Mouse (Mus musculus): ENCODE data around the gene Dpp6. TPM values are rescaled to one million over a fixed set of nuclear protein-coding genes. Genes with fewer than 3 reads are reported as not detected.

The Dpp6 gene
- total and polyA plus RNA-seq, 3 experiments, result not detected

GRCm38 (mm10) chr5:27048167-27048566 lies 231.2 kb downstream of the Dpp6 start (continued):
- TF ChIP-seq EP300 (IDR thresholded peaks at IDR 0.05; ENCODE audit: low read depth in 1 of 2, low read length in 2 of 2) (no peak), TAL1 (IDR thresholded peaks at IDR 0.05; ENCODE audit: low read length) (no peak)

GRCm38 (mm10) chr5:27048926-27049325 lies 231.9 kb downstream of the Dpp6 start:
- Histone ChIP-seq H3K9me3 (replicated peaks; ENCODE audit: insufficient read depth, low read length) (no peaks in the 10 kb centered on the region), H3K4me3 (ENCODE audit: control insufficient read depth in 1 of 2, insufficient read depth in 1 of 2, low read depth in 2 of 2, low read length in 2 of 2) (no peak overlapping the region), H3K36me3 (ENCODE audit: control insufficient read depth in 1 of 2, insufficient read depth in 2 of 2, low read length in 2 of 2) (no peaks in the 10 kb centered on the region), H3K4me1 (ENCODE audit: control insufficient read depth in 1 of 2, insufficient read depth in 2 of 2, low read length in 2 of 2) (no peaks in the 10 kb centered on the region), H3K27me3 (ENCODE audit: control insufficient read depth in 1 of 2, insufficient read depth in 2 of 2, low read length in 2 of 2) (no peaks in the 10 kb centered on the region), H3K9ac (ENCODE audit: control insufficient read depth, low read depth, low read length, poor library complexity, severe bottlenecking) (no peak overlapping the region), H3K27ac (ENCODE audit: control insufficient read depth, low read depth, low read length) (no peak overlapping the region), H3K79me2 (ENCODE audit: control insufficient read depth, insufficient read depth, low read length, poor library complexity) (no peaks in the 10 kb centered on the region)
- no peak for TF ChIP-seq SMC3 (IDR thresholded peaks at IDR 0.05; ENCODE audit: low read depth, low read length)
- no peak for TF ChIP-seq USF2 (IDR thresholded peaks at IDR 0.05; ENCODE audit: borderline replicate concordance in 1 of 2, insufficient read depth in 1 of 2, low read depth in 1 of 2, low read length in 2 of 2)
- no peak for TF ChIP-seq JUND (IDR thresholded peaks at IDR 0.05; ENCODE audit: low read depth, low read length)
- no peak for DNase-seq (ENCODE audit: low read depth, low spot score)

DNA sequence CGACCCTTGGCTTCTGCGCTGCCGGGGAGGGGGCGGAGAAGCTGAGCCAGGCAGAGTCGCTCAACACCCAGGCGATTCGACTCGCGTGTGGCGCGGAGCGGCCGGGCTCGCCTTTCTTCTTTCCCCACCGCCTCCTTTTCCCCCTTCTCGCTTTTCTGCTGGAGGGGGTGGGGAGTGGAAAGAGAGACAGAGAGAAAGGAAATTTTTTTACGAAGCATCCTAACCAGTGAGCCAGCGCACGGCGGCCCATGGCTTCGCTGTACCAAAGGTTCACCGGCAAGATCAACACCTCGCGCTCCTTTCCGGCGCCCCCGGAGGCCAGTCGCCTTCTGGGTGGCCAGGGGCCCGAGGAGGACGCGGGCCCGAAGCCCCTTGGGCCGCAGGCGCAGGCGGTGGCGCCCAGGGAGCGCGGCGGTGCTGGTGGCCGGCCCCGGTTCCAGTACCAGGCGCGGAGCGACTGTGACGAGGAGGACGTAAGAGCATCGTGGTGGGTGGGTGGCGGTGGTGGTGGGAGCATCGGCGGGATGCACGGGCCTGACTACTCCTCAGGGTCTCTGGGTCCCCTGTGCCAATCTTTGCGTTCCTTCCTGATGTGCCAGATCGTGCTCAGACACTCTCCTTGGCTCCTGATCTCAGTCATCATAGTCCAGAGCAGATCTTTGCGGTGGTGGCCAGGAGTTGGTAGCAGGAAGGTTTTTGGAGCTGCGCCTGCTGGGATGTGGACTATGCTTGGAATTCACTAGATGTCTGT lies 232.5 kb downstream of the Dpp6 start:
- Histone ChIP-seq H3K36me3 (ENCODE audit: control insufficient read depth in 1 of 2, insufficient read depth in 2 of 2, low read length in 2 of 2) (no peaks in the 10 kb centered on the region), H3K79me2 (ENCODE audit: control insufficient read depth, insufficient read depth, low read length, poor library complexity) (no peaks in the 10 kb centered on the region), H3K27me3 (ENCODE audit: control insufficient read depth in 1 of 2, insufficient read depth in 2 of 2, low read length in 2 of 2) (no peaks in the 10 kb centered on the region), H3K27ac (ENCODE audit: control insufficient read depth, low read depth, low read length) (no peak overlapping the region), H3K9me3 (replicated peaks; ENCODE audit: insufficient read depth, low read length) (no peaks in the 10 kb centered on the region), H3K4me1 (ENCODE audit: control insufficient read depth in 1 of 2, insufficient read depth in 2 of 2, low read length in 2 of 2) (no peaks in the 10 kb centered on the region), H3K9ac (ENCODE audit: control insufficient read depth, low read depth, low read length, poor library complexity, severe bottlenecking) (no peak overlapping the region), H3K4me3 (ENCODE audit: control insufficient read depth in 1 of 2, insufficient read depth in 1 of 2, low read depth in 2 of 2, low read length in 2 of 2) (no peak overlapping the region)
- TF ChIP-seq MAFK (IDR thresholded peaks at IDR 0.05; ENCODE audit: borderline replicate concordance, low read depth, low read length) (no peak), ZC3H11A (IDR thresholded peaks at IDR 0.05; ENCODE audit: low read depth, low read length) (no peak), USF2 (IDR thresholded peaks at IDR 0.05; ENCODE audit: borderline replicate concordance in 1 of 2, insufficient read depth in 1 of 2, low read depth in 1 of 2, low read length in 2 of 2) (no peak), MYC (IDR thresholded peaks at IDR 0.05; ENCODE audit: low read depth, low read length) (no peak), JUND (IDR thresholded peaks at IDR 0.05; ENCODE audit: low read depth, low read length) (no peak), RCOR1 (IDR thresholded peaks at IDR 0.05; ENCODE audit: low read depth, low read length) (no peak)
- no peak for DNase-seq (ENCODE audit: low read depth, low spot score)

DNA sequence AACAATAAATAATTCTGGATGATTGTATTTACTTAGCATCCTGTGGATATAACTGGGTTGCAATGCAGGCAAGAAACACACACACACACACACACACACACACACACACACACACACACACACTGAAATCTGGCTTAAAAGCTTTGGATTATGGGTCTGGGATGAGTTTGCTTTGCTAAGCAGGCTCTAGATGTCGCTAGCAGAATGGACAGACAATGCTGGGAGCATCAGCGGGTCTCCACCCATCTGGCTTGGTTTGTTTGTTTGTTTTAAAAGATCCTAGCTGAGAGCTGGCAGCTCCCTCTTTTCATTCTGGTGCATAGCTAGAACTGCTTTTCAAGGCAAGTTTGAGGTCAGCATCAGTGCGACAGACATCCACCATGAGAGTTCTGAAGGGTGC lies 234.2 kb downstream of the Dpp6 start:
- Histone ChIP-seq H3K9ac (ENCODE audit: control insufficient read depth, low read depth, low read length, poor library complexity, severe bottlenecking) (no peak overlapping the region), H3K27ac (ENCODE audit: control insufficient read depth, low read depth, low read length) (no peak overlapping the region), H3K9me3 (replicated peaks; ENCODE audit: insufficient read depth, low read length) (no peaks in the 10 kb centered on the region), H3K36me3 (ENCODE audit: control insufficient read depth in 1 of 2, insufficient read depth in 2 of 2, low read length in 2 of 2) (no peaks in the 10 kb centered on the region), H3K4me3 (ENCODE audit: control insufficient read depth in 1 of 2, insufficient read depth in 1 of 2, low read depth in 2 of 2, low read length in 2 of 2) (no peak overlapping the region), H3K4me1 (ENCODE audit: control insufficient read depth in 1 of 2, insufficient read depth in 2 of 2, low read length in 2 of 2) (no peaks in the 10 kb centered on the region), H3K79me2 (ENCODE audit: control insufficient read depth, insufficient read depth, low read length, poor library complexity) (no peaks in the 10 kb centered on the region), H3K27me3 (ENCODE audit: control insufficient read depth in 1 of 2, insufficient read depth in 2 of 2, low read length in 2 of 2) (no peaks in the 10 kb centered on the region)
- no peak for TF ChIP-seq NELFE (IDR thresholded peaks at IDR 0.05; ENCODE audit: low read depth, low read length)
- TF ChIP-seq NRF1 (IDR thresholded peaks at IDR 0.05; ENCODE audit: insufficient read depth, low read depth, low read length, poor library complexity, severe bottlenecking), result no peak
- no peak for TF ChIP-seq HCFC1 (IDR thresholded peaks at IDR 0.05; ENCODE audit: low read depth, low read length)
- TF ChIP-seq MYB (IDR thresholded peaks at IDR 0.05; ENCODE audit: low read depth, low read length), result no peak
- no peak for TF ChIP-seq RAD21 (IDR thresholded peaks at IDR 0.05; ENCODE audit: low read depth, low read length)
- no peak for DNase-seq (ENCODE audit: low read depth, low spot score)

All from MEL (cell line).